Mouse (Mus musculus) lung, postnatal 0 days (tissue): ENCODE data around the gene Ltc4s.

Experiments
- CTCF ChIP-seq: IDR thresholded peaks from 2 replicates; pipeline ENCODE4 v1.5.1; 2016; ENCODE audit warnings: antibody characterized with exemption, mild to moderate bottlenecking
- EP300 ChIP-seq: IDR thresholded peaks from 2 replicates; pipeline ENCODE4 v1.6.1; 2016; ENCODE audit warnings: antibody characterized with exemption, mild to moderate bottlenecking, control low read depth

DNA sequence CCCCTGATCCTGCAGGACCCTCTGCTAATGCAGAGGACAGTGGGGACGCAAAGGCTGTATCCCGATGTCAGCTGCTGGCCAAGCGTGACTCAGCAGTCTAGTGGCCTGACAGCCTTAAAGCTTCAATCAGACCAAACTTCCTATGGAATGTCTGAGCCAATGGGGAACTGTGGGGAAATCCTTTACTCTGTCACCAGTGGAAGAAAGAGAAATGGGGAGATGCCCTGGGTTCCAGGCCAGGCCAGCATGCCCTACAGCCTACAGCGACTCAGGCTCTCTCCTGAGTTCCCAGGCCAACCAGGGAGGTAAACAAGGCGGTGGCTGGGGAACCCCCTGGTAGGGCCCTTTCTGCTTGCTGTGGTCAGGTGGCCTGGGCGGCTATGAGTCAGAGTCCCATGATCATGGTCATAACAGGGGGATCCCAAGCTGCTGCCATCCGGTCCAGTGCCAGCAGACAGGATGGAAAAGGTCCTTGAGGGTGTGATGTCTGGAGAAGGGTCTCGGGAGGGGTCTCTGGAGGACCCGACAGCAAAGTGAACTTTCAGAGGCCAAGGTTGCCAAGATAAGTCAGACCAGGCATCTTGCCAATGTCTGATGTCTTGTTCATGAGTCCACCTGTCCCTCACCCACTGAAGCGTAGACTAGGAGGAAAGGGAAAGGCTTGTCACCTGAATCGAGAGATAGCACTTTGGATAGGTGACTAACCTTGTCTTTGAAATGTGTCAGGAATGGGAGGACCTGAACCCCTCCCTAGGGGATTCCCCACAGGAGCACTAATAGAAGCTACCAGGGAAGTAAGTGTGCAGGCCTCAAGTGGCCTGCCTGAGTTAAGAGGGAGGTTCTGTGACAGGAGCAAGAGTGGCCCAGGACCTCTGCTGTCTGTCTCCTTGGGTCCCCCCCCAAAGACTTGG is 25.3 kb downstream of the Ltc4s start:
- TF ChIP-seq CTCF (no peak), EP300 (no peak; the same call in none of the 2 replicates)
